Mouse (Mus musculus) cerebellum, adult 2 months (tissue): ENCODE measurements at regions not wholly inside any gene's neighbourhood (a gene's known extent, or its start where the extent isn't known, plus 50 kb on each side); places are given as distances from the start of the nearest gene placed in this dataset.

ENCODE experiments used
- CTCF ChIP-seq: fragments of 200-500 bp; IDR thresholded peaks from 2 replicates; pipeline ENCODE4 v1.5.1; 2011; ENCODE audit warnings: low read depth, mild to moderate bottlenecking, control low read depth, low read length, moderate library complexity, borderline replicate concordance; ENCODE audit not compliant: insufficient read depth
- POLR2A ChIP-seq: fragments of 200-500 bp; IDR thresholded peaks from 2 replicates; pipeline ENCODE4 v1.6.1; 2011; ENCODE audit warnings: low read length, control low read depth, borderline replicate concordance; ENCODE audit not compliant: insufficient read depth

- TF ChIP-seq CTCF (no peak), POLR2A (no peak)
Observed at GRCm38 (mm10) chr2:133429369-133430062, 122.4 kb upstream of the Bmp2 start.
